Mouse (Mus musculus) hindbrain, embryonic 16.5 days (tissue): ENCODE measurements at regions not wholly inside any gene's neighbourhood (a gene's known extent, or its start where the extent isn't known, plus 50 kb on each side); places are given as distances from the start of the nearest gene placed in this dataset.

ENCODE experiments used
- ATAC-seq: fragments of 200-750 bp; cut with Nextera tagmentation; 2 replicates; pipeline ENCODE4 v1.8.0; 2017; ENCODE audit warnings: moderate TSS enrichment, moderate library complexity
- H3K27ac ChIP-seq: fragments of 300-500 bp; sonication (generic); 2 replicates; pipeline ENCODE4 v1.5.1; 2014; ENCODE audit warnings: low read depth, mild to moderate bottlenecking, control low read depth, low read length, moderate library complexity
- H3K27me3 ChIP-seq: fragments of 300-500 bp; sonication (generic); replicated peaks from 2 replicates; pipeline ENCODE4 v1.6.1; 2014; ENCODE audit warnings: low read length; ENCODE audit not compliant: control insufficient read depth, insufficient read depth
- H3K36me3 ChIP-seq: fragments of 300-500 bp; sonication (generic); 2 replicates; pipeline ENCODE4 v1.6.1; 2014; ENCODE audit warnings: mild to moderate bottlenecking, low read length, moderate library complexity, mixed read lengths; ENCODE audit not compliant: control insufficient read depth, insufficient read depth
- H3K4me1 ChIP-seq: fragments of 300-500 bp; sonication (generic); 2 replicates; pipeline ENCODE4 v1.6.1; 2014; ENCODE audit warnings: low read depth, low read length; ENCODE audit not compliant: control insufficient read depth, insufficient read depth
- H3K4me2 ChIP-seq: fragments of 300-500 bp; sonication (generic); 2 replicates; pipeline ENCODE4 v1.6.1; 2014; ENCODE audit warnings: mild to moderate bottlenecking, low read length, control low read depth, moderate library complexity
- H3K4me3 ChIP-seq: fragments of 300-500 bp; sonication (generic); 2 replicates; pipeline ENCODE4 v1.5.1; 2014; ENCODE audit warnings: mild to moderate bottlenecking, low read length, control low read depth, moderate library complexity
- H3K9ac ChIP-seq: fragments of 300-500 bp; sonication (generic); 2 replicates; pipeline ENCODE4 v1.6.1; 2014; ENCODE audit warnings: low read depth, mild to moderate bottlenecking, control low read depth, low read length, moderate library complexity
- H3K9me3 ChIP-seq: fragments of 300-500 bp; sonication (generic); 2 replicates; pipeline ENCODE4 v1.6.1; 2014; ENCODE audit warnings: mild to moderate bottlenecking, low read length, moderate library complexity; ENCODE audit not compliant: control insufficient read depth
- WGBS: fragments of 180-500 bp; shearing (Covaris S2); extraction: QIAGEN DNeasy Blood & Tissue Kit; methylation state at CpG from one replicate; pipeline ENCODE4 v1.1.7; 2014; 5-methylcytosine and 5-hydroxymethylcytosine counted together

DNA sequence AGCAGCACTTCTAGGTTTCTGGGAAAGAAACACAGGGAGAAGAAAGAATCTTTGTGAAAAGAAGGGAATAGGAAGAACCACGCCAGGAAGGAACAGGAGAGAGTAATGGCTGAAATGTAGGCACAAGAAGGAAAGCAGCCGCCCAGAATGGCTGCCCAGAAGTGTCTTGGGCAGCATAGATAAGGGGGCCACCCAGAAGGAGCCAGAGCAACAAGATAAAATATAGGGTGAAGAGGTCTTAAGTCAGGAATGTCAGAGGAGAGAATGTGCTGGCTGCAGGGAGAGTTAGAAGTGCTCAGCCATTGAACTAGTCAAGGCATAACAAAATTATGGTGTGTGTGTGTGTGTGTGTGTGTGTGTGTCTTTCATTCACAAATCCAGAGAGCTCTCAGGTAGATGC is 227.7 kb upstream of the Dkk2 start:
- no peak overlapping the region for H3K9ac ChIP-seq
- no peak overlapping the region for H3K27ac ChIP-seq
- no peaks in the 10 kb centered on the region for H3K36me3 ChIP-seq
- no peak overlapping the region for H3K4me3 ChIP-seq
- H3K4me1 ChIP-seq, result no peaks in the 10 kb centered on the region
- no peaks in the 10 kb centered on the region for H3K9me3 ChIP-seq
- H3K4me2 ChIP-seq, result no peak overlapping the region
- 77% methylated on average over 2 of the region's 2 CpGs for WGBS
- no peaks in the 10 kb centered on the region for H3K27me3 ChIP-seq
- no peak for ATAC-seq

DNA sequence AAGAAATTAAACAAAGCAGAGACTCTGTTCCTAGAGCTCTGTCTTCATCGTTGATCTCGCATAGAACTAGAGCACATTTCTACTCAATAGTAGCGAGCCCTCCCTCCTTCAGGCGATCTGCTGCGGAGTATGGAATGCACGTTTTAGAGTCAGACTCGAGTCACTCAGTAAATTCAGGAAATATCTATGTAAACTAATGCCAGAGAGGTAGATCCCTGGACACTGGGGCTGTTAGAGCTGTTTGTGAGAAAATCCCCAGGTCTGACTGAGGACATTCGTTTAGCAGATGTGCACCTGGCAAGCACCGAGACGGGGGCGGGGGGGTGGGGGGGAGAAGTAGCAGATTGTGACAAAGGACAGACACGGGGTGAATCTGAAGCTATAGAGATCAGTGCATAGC is 226.0 kb upstream of the Dkk2 start:
- H3K4me1 ChIP-seq, result no peaks in the 10 kb centered on the region
- 73% methylated on average over 12 of the region's 12 CpGs for WGBS
- ATAC-seq, result no peak

GRCm38 (mm10) chr3:131865106-131865505 is 220.0 kb upstream of the Dkk2 start:
- no peaks in the 10 kb centered on the region for H3K4me1 ChIP-seq
- ATAC-seq, result no peak
- H3K4me3 ChIP-seq, result no peak overlapping the region
- WGBS, result 57% methylated on average over 5 of the region's 5 CpGs
- no peak overlapping the region for H3K4me2 ChIP-seq
- H3K9me3 ChIP-seq, result no peaks in the 10 kb centered on the region
- no peak overlapping the region for H3K9ac ChIP-seq
- no peak overlapping the region for H3K27ac ChIP-seq
- H3K27me3 ChIP-seq, result no peaks in the 10 kb centered on the region
- H3K36me3 ChIP-seq, result no peaks in the 10 kb centered on the region

More for the DNA sequence above, 226.0 kb upstream of the Dkk2 start:
- no peak overlapping the region for H3K4me2 ChIP-seq
- H3K9ac ChIP-seq, result no peak overlapping the region
- H3K27ac ChIP-seq, result no peak overlapping the region
- H3K9me3 ChIP-seq, result no peaks in the 10 kb centered on the region
- H3K4me3 ChIP-seq, result no peak overlapping the region
- no peaks in the 10 kb centered on the region for H3K36me3 ChIP-seq
- H3K27me3 ChIP-seq, result no peaks in the 10 kb centered on the region

- 91% methylated on average over 3 of the region's 3 CpGs for WGBS
- Histone ChIP-seq H3K9ac (no peak overlapping the region), H3K4me3 (no peak overlapping the region), H3K4me1 (no peaks in the 10 kb centered on the region), H3K4me2 (no peak overlapping the region), H3K9me3 (no peaks in the 10 kb centered on the region), H3K36me3 (no peaks in the 10 kb centered on the region), H3K27me3 (no peaks in the 10 kb centered on the region), H3K27ac (no peak overlapping the region)
- no peak for ATAC-seq
These were observed 217.8 kb upstream of the Dkk2 start for GRCm38 (mm10) chr3:131867266-131867665.

- H3K4me2 ChIP-seq, result no peak overlapping the region
- no peaks in the 10 kb centered on the region for H3K9me3 ChIP-seq
- no peak for ATAC-seq
- H3K27ac ChIP-seq, result no peak overlapping the region
- H3K36me3 ChIP-seq, result no peaks in the 10 kb centered on the region
- H3K4me1 ChIP-seq, result no peaks in the 10 kb centered on the region
- H3K4me3 ChIP-seq, result no peak overlapping the region
- no peak overlapping the region for H3K9ac ChIP-seq
- 90% methylated on average over 11 of the region's 11 CpGs for WGBS
- no peaks in the 10 kb centered on the region for H3K27me3 ChIP-seq
These were observed 216.7 kb upstream of the Dkk2 start for GRCm38 (mm10) chr3:131868219-131868964.

DNA sequence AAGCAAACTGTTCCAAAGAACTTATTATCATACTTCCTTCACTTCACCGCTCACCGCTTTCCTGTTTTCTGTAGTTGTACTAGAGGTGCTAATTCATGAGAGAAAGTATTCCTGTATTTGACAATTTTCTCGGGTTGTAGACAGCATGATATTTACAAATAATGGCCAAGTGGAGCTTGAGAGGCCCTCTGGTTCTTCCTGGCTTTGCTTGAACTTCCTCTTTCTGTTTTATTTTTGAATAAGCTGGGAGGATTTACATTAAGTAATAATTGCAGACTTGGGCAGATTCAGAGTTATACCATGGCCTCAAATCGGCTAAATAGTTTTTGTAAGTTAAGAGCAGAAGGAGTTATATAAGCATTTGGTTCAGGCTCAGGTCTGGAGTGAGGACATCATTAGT is 215.8 kb upstream of the Dkk2 start:
- ATAC-seq, result no peak
- no peak overlapping the region for H3K4me2 ChIP-seq
- H3K9me3 ChIP-seq, result no peaks in the 10 kb centered on the region
- H3K4me3 ChIP-seq, result no peak overlapping the region
- H3K27me3 ChIP-seq, result no peaks in the 10 kb centered on the region
- no peak overlapping the region for H3K9ac ChIP-seq
- WGBS, result 87% methylated on average over 4 of the region's 4 CpGs
- H3K4me1 ChIP-seq, result no peaks in the 10 kb centered on the region
- no peak overlapping the region for H3K27ac ChIP-seq
- no peaks in the 10 kb centered on the region for H3K36me3 ChIP-seq

GRCm38 (mm10) chr3:131882667-131883066 is 202.4 kb upstream of the Dkk2 start:
- no peak overlapping the region for H3K27ac ChIP-seq

GRCm38 (mm10) chr3:131886470-131886869 is 198.6 kb upstream of the Dkk2 start:
- no peaks in the 10 kb centered on the region for H3K27me3 ChIP-seq
- H3K9me3 ChIP-seq, result no peaks in the 10 kb centered on the region
- ATAC-seq, result no peak
- H3K4me1 ChIP-seq, result no peaks in the 10 kb centered on the region
- H3K27ac ChIP-seq, result no peak overlapping the region
- H3K4me2 ChIP-seq, result no peak overlapping the region
- no peak overlapping the region for H3K4me3 ChIP-seq
- 90% methylated on average over 5 of the region's 5 CpGs for WGBS
- no peak overlapping the region for H3K9ac ChIP-seq
- no peaks in the 10 kb centered on the region for H3K36me3 ChIP-seq

More at GRCm38 (mm10) chr3:131882667-131883066, 202.4 kb upstream of the Dkk2 start:
- ATAC-seq, result no peak
- no peak overlapping the region for H3K9ac ChIP-seq
- H3K4me2 ChIP-seq, result no peak overlapping the region
- no peaks in the 10 kb centered on the region for H3K36me3 ChIP-seq
- H3K9me3 ChIP-seq, result no peaks in the 10 kb centered on the region
- no peak overlapping the region for H3K4me3 ChIP-seq
- no peaks in the 10 kb centered on the region for H3K27me3 ChIP-seq
- no peaks in the 10 kb centered on the region for H3K4me1 ChIP-seq

- Histone ChIP-seq H3K4me3 (no peak overlapping the region), H3K4me2 (no peak overlapping the region), H3K27me3 (no peaks in the 10 kb centered on the region), H3K27ac (no peak overlapping the region), H3K9ac (no peak overlapping the region), H3K36me3 (no peaks in the 10 kb centered on the region), H3K9me3 (no peaks in the 10 kb centered on the region), H3K4me1 (no peaks in the 10 kb centered on the region)
- WGBS, result 90% methylated on average over 8 of the region's 8 CpGs
- no peak for ATAC-seq
These were observed 198.1 kb upstream of the Dkk2 start for GRCm38 (mm10) chr3:131886984-131887383.
